Mouse (Mus musculus): ENCODE measurements around the gene Psmd3. TPM values are rescaled to one million over a fixed set of nuclear protein-coding genes. Genes with fewer than 3 reads are reported as not detected.

Gene Psmd3
- 201 and 217 TPM in 2 replicates for polyA plus RNA-seq (2012; rRNA removed)

DNA sequence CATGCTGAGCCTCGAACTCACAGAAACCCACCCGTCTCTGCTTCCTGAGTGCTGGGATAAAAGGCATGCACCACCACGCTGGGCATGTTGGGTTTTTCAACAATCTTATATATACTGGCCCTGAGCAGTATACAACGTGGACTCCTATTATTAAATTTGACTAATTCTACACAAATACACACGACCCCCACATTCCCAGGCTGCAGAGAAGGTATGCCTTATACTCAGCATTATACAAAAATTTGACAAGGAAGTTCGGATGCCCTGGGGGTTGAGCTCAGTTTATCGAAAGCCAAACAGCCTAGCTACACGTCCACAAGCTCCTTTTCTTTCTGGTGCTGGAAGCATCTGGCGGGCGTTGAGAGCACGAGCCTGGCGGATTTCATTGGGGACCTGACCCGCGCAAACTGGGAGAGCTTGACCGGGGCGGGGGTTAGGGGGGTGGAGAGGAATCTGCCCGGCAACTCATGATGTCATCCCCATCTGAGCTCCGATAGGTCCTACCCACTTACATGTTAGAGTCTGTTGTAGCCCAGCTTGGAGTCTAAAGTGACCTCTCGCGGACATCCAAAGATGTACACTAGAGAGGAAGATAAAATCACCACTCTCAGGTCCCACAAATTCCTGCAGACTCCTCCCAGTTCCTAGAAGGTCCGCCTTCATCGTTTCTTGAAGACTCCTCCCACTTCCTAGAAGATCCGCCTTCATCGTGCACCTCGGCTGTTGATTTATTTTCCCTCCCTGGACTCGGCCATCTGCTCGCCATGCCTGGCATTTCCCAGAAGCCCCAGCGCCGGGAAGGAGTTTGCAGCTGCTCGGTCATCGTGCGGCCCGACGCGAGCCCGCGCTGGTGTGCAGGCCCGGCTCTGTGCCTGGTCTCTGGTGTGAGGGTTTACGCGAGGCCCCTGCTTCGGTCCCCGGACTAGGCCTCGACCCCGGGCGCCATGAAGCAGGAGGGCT is at the start of gene Psmd3:
TSS of gene Psmd3 (plus strand) at position 769 of the 960 bp plus-strand sequence.
- TF ChIP-seq POLR2A (IDR thresholded peaks at IDR 0.05; ENCODE audit: borderline replicate concordance, extremely low read depth, insufficient read depth, insufficient read length, poor library complexity, severe bottlenecking) (peak; percentile 83; the same call in 1 of the 2 replicates), CTCF (IDR thresholded peaks at IDR 0.05; ENCODE audit: borderline replicate concordance, extremely low read depth, insufficient read depth, insufficient read length) (peak; percentile 24; the same call in 1 of the 2 replicates)
- DNase-seq (ENCODE audit: low read depth), result peak; percentile 99

DNA sequence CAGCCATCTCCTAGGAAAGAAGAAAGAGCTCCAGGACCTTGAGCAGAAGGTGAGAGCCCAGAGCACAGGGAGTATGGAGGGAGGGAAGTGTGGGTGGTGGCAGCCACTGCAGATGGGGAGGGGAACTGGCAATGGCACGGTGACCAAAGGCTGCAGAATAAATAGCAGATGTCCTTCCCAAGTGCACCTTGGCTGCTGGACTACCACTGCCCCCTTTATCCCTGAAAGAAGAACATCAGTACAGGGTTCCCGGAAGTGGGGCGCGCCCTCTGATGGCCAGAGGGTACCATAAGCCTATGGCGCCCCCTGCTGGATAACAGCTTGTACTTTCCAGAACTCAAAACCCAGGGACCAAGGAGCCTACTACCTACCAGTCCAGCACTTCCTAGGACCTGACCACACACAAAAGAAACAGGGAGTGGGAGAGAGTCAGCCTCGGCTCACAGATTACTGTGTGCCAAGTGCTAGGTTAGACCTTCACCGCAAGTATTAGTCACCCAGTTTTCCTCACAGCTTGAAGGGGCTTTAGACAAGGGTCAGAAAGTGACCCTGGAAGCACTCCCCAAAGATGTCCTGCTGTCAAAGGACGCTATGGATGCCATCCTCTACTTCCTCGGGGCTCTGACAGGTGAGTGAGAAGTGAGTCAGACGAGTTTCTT is 46.9 kb upstream of the Psmd3 start:
- peak; percentile 3 for DNase-seq (ENCODE audit: low read depth)

DNA sequence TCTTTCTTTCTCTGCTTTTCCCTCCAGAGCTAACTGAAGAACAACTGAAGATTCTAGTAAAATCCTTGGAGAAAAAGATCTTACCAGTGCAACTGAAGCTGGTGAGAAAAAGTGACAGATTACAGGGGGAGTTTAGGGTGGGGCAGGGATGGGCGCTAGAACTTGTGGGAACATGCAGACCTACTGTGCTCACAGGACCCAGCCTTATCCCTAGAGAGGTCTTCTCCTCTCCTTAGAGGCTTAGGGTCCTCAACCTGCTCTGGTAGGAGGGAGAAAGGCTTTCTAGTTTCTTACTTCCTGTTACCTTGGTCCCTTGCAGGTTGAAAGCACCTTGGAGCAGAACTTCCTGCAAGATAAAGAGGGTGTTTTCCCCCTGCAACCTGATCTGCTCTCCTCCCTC is 44.9 kb upstream of the Psmd3 start:
- no peak for DNase-seq (ENCODE audit: low read depth)
- TF ChIP-seq CTCF (IDR thresholded peaks at IDR 0.05; ENCODE audit: borderline replicate concordance, extremely low read depth, insufficient read depth, insufficient read length), result no peak
- no peak for TF ChIP-seq POLR2A (IDR thresholded peaks at IDR 0.05; ENCODE audit: borderline replicate concordance, extremely low read depth, insufficient read depth, insufficient read length, poor library complexity, severe bottlenecking)

DNA sequence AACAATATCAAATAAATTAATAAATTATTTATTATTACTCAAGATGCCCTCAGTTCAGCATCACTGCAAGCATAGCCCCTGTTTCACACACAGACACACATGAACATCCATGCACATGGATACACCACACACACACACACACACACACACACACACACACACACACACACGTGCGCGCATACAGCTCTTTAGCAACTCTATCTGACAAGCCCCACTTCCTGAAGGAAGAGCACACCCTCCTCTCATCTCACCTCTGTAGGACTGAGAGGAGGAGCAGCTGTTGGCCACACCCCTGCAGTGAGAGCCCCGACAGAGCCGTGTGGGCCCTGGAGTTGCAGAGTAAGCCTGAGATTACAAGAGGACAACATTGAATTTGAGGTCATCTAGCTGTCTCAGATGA is 42.3 kb upstream of the Psmd3 start:
- no peak for DNase-seq (ENCODE audit: low read depth)
- TF ChIP-seq POLR2A (IDR thresholded peaks at IDR 0.05; ENCODE audit: borderline replicate concordance, extremely low read depth, insufficient read depth, insufficient read length, poor library complexity, severe bottlenecking) (no peak), CTCF (IDR thresholded peaks at IDR 0.05; ENCODE audit: borderline replicate concordance, extremely low read depth, insufficient read depth, insufficient read length) (no peak)

DNA sequence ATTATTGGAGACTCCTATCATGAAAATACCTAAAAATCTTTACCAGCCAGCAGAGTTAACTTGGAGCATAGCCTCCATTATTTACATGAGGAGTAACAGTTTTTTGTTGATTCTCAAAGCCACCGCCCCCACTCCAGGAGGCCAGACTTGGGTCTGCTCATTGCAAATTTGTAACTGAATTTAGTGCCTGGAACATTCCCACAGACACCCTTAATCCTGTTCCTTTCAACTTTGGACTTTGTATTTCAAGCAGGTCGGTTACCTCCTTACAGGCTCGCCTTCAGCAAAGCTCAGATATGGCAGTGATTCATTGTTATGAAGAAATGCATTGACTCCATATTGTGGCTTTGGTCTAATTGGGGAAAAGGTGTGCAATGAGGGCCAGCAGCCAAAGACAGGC is 37.6 kb upstream of the Psmd3 start:
- no peak for DNase-seq (ENCODE audit: low read depth)
- no peak for TF ChIP-seq CTCF (IDR thresholded peaks at IDR 0.05; ENCODE audit: borderline replicate concordance, extremely low read depth, insufficient read depth, insufficient read length)
- TF ChIP-seq POLR2A (IDR thresholded peaks at IDR 0.05; ENCODE audit: borderline replicate concordance, extremely low read depth, insufficient read depth, insufficient read length, poor library complexity, severe bottlenecking), result no peak

DNA sequence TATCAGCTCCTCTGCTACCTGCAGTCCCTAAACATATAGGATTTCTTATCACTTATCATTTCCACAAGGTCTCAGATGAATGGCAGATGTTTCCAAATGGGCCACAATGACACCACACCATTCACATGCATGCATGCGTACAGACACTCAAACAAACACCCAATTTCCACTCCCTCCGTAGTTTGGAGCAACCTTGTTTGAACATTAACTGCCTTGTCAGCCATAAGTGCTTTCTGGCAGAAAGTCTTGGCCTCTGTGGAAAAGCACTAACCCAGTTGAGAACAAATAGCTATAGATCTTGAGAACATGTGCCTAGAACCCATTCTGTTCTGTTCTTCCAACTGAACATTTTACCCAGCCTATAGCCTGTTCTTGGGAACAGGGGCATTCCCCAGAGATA is 36.4 kb upstream of the Psmd3 start:
- no peak for TF ChIP-seq CTCF (IDR thresholded peaks at IDR 0.05; ENCODE audit: borderline replicate concordance, extremely low read depth, insufficient read depth, insufficient read length)
- TF ChIP-seq POLR2A (IDR thresholded peaks at IDR 0.05; ENCODE audit: borderline replicate concordance, extremely low read depth, insufficient read depth, insufficient read length, poor library complexity, severe bottlenecking), result no peak
- DNase-seq (ENCODE audit: low read depth), result no peak

DNA sequence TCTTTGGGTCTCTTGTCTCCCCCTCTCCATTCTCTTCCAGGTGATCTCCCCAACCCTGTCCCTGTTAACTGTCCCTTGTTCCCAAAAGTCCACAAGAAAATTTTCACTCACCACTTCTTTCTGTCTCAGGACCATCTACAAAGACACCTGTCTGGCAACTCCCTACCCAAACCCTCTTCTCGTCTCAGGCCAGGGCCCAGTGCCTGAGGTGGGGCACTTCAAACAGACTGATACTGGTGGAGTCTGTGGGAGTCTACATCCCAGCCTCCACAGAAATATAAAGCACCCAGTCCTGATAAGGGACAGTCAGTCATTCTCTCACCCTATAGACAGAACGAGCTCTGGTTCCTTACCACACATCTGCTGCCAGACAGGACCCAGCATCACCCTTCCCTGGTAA is 35.9 kb upstream of the Psmd3 start, which contains the start of gene Gsdma2:
TSS of gene Gsdma2 (plus strand) at position 301 of the 400 bp plus-strand sequence.
- DNase-seq (ENCODE audit: low read depth), result no peak
- TF ChIP-seq CTCF (IDR thresholded peaks at IDR 0.05; ENCODE audit: borderline replicate concordance, extremely low read depth, insufficient read depth, insufficient read length), result no peak
- TF ChIP-seq POLR2A (IDR thresholded peaks at IDR 0.05; ENCODE audit: borderline replicate concordance, extremely low read depth, insufficient read depth, insufficient read length, poor library complexity, severe bottlenecking), result no peak

DNA sequence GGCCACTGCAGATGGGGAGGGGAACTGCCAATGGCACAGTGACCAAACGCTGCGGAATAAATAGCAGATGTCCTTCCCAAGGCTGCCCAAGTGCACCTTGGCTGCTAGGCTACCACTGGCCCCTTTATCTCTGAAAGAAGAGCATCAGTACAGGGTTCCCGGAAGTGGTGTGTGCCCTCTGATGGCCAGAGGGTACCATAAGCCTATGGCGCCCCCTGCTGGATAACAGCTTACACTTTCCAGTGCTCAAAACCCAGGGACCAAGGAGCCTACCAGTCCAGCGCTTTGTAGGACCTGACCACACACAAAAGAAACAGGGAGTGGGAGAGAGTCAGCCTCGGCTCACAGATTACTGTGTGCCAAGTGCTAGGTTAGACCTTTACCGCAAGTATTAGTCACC is 27.3 kb upstream of the Psmd3 start:
- TF ChIP-seq CTCF (IDR thresholded peaks at IDR 0.05; ENCODE audit: borderline replicate concordance, extremely low read depth, insufficient read depth, insufficient read length), result peak; percentile 52; the same call in 1 of the 2 replicates

DNA sequence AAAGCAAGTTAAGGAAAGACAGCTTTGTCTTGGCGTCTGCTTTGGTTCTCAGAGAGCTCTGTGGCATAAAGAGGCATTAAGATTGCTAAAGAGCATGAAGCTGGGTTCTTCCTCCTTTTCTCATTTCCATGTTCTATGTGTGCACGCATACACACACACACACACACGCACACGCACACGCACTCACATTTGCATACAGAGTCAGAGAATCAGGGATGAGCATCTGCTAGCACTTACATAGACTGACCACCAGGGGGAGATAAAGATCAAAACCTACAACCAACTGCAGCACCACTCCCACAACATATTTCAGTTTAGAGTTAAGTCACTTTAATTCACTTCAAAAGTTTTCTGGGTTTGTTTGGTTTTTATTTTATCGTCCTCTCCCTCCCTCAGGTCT is 21.8 kb upstream of the Psmd3 start:
- peak; percentile 89 for DNase-seq (ENCODE audit: low read depth)
- TF ChIP-seq POLR2A (IDR thresholded peaks at IDR 0.05; ENCODE audit: borderline replicate concordance, extremely low read depth, insufficient read depth, insufficient read length, poor library complexity, severe bottlenecking) (no peak), CTCF (IDR thresholded peaks at IDR 0.05; ENCODE audit: borderline replicate concordance, extremely low read depth, insufficient read depth, insufficient read length) (peak; percentile 70; the same call in 1 of the 2 replicates)

More for the DNA sequence above, 27.3 kb upstream of the Psmd3 start:
- DNase-seq (ENCODE audit: low read depth), result peak; percentile 31

DNA sequence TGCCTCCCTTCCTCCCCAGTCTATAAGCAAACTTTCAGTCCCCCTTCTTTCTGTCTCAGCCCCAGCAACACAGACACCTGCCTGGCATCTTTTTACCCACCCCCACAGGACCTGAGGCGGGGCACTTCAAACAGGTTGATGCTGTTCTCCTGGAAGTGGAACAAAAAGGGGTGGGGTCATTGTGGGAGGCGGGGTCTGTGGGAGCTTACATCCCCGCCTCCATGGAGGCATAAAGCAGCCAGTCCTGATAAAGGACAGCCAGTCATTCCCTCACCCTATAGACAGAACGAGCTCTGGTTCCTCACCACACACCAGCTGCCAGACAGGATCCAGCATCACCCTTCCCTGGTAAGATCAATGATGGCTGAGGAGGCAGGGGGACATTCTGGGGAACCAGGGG is 18.3 kb upstream of the Psmd3 start, which contains the start of gene Gsdma:
TSS of gene Gsdma (plus strand) at position 261 of the 400 bp plus-strand sequence.
- no peak for DNase-seq (ENCODE audit: low read depth)
- no peak for TF ChIP-seq POLR2A (IDR thresholded peaks at IDR 0.05; ENCODE audit: borderline replicate concordance, extremely low read depth, insufficient read depth, insufficient read length, poor library complexity, severe bottlenecking)
- TF ChIP-seq CTCF (IDR thresholded peaks at IDR 0.05; ENCODE audit: borderline replicate concordance, extremely low read depth, insufficient read depth, insufficient read length), result no peak

DNA sequence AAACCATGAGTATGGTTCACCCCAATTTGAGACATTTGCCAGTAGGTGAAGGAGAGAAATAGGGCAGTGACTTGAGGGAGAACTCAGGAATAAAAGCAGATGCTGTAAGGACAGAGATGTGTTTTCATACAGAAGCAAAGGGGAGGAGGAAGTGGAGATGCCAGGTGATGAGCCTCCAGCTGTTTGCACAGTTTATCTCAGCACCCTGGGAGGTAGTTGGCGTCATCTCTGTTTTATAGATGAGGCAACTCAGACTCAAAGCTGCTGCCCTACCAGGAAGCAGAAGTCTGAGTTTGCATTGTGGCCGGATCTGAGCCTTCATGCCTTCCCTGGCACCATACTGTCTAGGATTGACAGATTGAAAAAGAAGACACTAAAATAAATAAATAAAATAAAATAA is 13.4 kb upstream of the Psmd3 start:
- no peak for DNase-seq (ENCODE audit: low read depth)
- TF ChIP-seq CTCF (IDR thresholded peaks at IDR 0.05; ENCODE audit: borderline replicate concordance, extremely low read depth, insufficient read depth, insufficient read length) (no peak), POLR2A (IDR thresholded peaks at IDR 0.05; ENCODE audit: borderline replicate concordance, extremely low read depth, insufficient read depth, insufficient read length, poor library complexity, severe bottlenecking) (no peak)

Measured in brain, embryonic 14.5 days (tissue).